Mouse (Mus musculus): ENCODE measurements around the gene Anks6.
A peak's percentile ranks its signal among the peaks of the same experiment; 100 is the strongest.

Gene Anks6

GRCm38 (mm10) chr4:46988824-46989223 is 68.4 kb downstream of the Anks6 start:
- peak; percentile 24 to 45 for DNase-seq

- peak in 1 of 2 experiments; percentile 22 for DNase-seq
Observed at GRCm38 (mm10) chr4:46988257-46988656, 69.0 kb downstream of the Anks6 start.

GRCm38 (mm10) chr4:46987809-46988208 is 69.4 kb downstream of the Anks6 start:
- peak in 1 of 2 experiments; percentile 16 for DNase-seq

DNA sequence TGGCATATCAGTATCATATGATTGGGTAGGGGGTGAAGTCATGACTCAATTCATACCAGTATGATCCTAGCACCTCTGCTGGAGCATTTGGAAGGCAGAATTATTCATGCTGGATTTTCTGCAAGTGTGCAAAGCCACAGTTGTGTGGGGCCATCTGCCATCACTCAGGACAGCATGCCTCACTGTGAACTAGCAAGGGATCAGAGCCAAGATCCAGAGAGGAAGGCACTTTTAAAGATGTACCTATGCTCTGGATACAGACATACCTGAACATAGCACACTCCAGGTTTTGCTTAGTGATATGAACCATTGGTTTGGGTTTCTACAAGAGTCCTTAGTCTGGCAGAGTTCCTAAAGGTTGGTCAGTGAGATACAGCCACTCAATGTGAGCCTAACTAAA is 71.2 kb downstream of the Anks6 start:
- DNase-seq, result peak; percentile 65 to 77

DNA sequence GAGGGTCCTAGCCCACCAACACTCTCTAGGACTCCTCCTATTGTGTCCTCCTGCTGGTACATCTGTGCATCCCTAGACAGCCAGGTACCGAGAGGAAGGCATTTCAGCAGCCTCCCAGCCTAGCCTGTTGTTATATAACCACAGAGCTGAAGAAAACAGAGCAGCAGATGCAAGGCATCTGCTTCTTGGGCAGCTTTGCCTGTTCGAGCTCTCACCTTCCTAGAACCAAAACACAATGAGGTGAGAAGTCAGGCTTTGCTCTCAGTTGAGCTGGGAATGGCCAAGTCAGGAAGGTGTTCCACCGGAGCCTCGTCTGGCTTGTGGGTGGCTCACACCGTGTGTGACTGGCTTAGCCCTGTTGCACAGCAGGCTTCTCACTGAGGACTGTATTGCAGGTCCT is 74.3 kb downstream of the Anks6 start:
- peak; percentile 40 to 49 for DNase-seq

- peak; percentile 36 to 45 for DNase-seq
Observed at GRCm38 (mm10) chr4:46982094-46982493, 75.1 kb downstream of the Anks6 start.

DNA sequence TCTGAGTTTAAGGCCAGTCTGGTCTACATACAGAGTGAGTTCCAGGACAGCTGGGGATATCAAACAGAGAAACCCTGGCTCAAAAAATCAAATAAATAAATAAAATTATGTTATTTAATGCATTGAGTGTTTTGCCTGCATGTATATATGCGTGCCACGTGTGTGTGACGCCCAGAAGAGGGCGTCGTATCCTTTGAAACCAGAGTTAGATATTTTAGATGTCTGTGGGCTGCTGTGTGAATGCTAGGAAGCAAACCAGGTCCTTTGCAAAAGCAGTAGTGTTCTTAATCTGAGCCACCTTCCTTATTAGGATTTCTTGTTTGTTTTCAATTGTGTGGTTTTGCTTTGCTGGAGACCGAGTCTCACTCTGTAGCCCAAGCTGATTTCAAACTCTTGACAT is 78.9 kb downstream of the Anks6 start:
- DNase-seq, result peak in 1 of 2 experiments; percentile 5

DNA sequence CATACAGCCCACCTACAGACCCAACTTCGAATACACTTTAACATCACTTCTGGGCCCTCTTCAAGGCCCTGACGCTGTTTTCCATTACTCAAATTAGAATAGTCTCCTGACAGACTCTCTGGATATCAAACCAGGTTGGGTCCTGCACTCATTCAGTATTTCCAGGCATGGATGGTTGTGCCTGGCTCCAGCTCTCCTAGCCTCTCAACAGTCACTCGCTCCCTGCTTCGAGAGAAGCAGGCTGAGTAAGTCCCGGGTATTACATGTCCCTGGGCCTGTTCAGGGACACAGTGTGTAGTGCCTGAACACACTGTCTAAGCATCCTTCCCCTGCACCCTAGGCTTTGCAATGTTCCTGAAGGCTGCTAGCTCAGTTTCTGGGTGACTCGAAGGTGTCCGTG is 80.1 kb downstream of the Anks6 start:
- DNase-seq, result peak; percentile 44 to 55

DNA sequence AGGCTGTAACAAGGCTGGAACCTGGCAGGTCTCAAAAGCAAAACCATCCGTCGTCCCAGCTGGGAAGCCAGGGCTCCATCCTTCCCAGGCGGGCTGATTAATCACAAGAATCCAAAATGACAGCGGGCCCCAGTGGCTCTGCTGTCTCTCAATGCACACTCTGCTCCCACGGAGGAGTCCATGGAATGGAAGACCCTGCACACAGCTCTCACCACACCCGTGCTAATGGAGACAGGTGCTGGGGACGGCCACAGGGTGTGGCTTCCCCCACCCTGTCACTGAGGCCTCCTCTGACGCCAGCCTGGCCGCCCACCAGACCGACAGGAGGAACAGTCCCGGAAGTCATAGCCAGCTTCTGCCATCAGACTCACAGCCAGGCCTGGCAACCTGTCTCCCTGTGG is 80.6 kb downstream of the Anks6 start:
- peak; percentile 84 for DNase-seq

DNA sequence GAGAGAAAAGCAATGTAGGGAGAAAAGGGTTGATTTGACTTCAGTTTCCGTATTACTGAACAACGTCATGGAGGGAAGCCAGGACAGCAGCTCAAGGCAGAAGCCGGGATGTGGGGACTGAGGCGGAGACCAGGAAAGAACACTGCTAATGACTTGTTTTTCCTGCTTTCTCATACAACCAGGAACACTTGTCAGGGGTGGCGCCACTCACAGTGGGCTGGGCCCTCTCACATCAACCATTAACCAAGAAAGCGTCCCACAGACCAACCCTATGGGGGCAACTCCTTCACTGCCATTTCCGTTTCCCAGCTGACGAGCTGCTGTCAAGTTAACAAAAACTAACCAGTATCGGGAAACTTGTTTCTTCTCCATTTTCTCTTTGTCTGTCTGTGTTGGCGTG is 83.9 kb downstream of the Anks6 start:
- no peak for DNase-seq

DNA sequence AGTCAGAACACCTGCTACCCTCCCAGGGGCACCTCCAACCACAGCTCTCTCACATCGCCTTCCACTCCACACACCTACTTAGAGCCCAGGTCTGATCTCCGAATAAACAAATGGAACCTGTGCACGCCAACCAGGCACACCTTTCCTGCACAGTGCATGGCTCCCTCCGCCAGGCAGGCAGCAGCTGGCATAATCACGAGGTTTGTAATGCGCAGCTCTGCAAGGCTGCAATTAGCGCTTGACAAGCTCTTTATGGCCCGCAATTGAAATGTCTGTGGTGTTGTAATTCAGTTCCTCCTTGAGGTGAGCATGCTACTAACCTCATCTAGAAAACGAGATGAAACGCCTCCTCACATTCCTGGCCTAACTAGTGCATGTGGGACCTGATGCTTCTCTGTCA is 89.2 kb downstream of the Anks6 start:
- DNase-seq, result no peak

GRCm38 (mm10) chr4:46966551-46966950 is 90.7 kb downstream of the Anks6 start:
- no peak for DNase-seq

Measured in cerebellum, adult 18-20 months (tissue).